Mouse (Mus musculus) forebrain, embryonic 16.5 days (tissue): ENCODE measurements at regions not wholly inside any gene's neighbourhood (a gene's known extent, or its start where the extent isn't known, plus 50 kb on each side); places are given as distances from the start of the nearest gene placed in this dataset.

Experiments
- ATAC-seq: fragments of 200-750 bp; cut with Nextera tagmentation; 2 replicates; pipeline ENCODE4 v1.8.0; 2017; ENCODE audit warnings: mild to moderate bottlenecking, moderate library complexity
- H3K27ac ChIP-seq: fragments of 300-500 bp; sonication (generic); 2 replicates; pipeline ENCODE4 v1.5.1; 2014; ENCODE audit warnings: low read length, control low read depth
- H3K27me3 ChIP-seq: fragments of 300-500 bp; sonication (generic); replicated peaks from 2 replicates; pipeline ENCODE4 v1.6.1; 2014; ENCODE audit warnings: low read length; ENCODE audit not compliant: control insufficient read depth, insufficient read depth
- H3K36me3 ChIP-seq: fragments of 300-500 bp; sonication (generic); 2 replicates; pipeline ENCODE4 v1.6.1; 2014; ENCODE audit not compliant: control insufficient read depth, insufficient read depth
- H3K4me1 ChIP-seq: fragments of 300-500 bp; sonication (generic); replicated peaks from 2 replicates; pipeline ENCODE4 v1.6.1; 2014; ENCODE audit warnings: low read length; ENCODE audit not compliant: control insufficient read depth, insufficient read depth
- H3K4me2 ChIP-seq: fragments of 300-500 bp; sonication (generic); 2 replicates; pipeline ENCODE4 v1.6.1; 2014; ENCODE audit warnings: mild to moderate bottlenecking, low read length, control low read depth
- H3K4me3 ChIP-seq: fragments of 300-500 bp; sonication (generic); replicated peaks from 2 replicates; pipeline ENCODE4 v1.5.1; 2014; ENCODE audit warnings: mild to moderate bottlenecking, low read length, control low read depth
- H3K9ac ChIP-seq: fragments of 300-500 bp; sonication (generic); replicated peaks from 2 replicates; pipeline ENCODE4 v1.6.1; 2014; ENCODE audit warnings: low read depth, low read length, control low read depth
- H3K9me3 ChIP-seq: fragments of 300-500 bp; sonication (generic); 2 replicates; pipeline ENCODE4 v1.6.1; 2016; ENCODE audit warnings: low read length; ENCODE audit not compliant: control insufficient read depth
- WGBS: fragments of 180-500 bp; shearing (Covaris S2); extraction: QIAGEN DNeasy Blood & Tissue Kit; methylation state at CpG from one replicate; pipeline ENCODE4 v1.1.7; 2014; 5-methylcytosine and 5-hydroxymethylcytosine counted together

- Histone ChIP-seq H3K9me3 (no peaks in the 10 kb centered on the region), H3K4me1 (no peaks in the 10 kb centered on the region), H3K36me3 (no peaks in the 10 kb centered on the region), H3K9ac (no peak overlapping the region), H3K27ac (no peak overlapping the region), H3K4me2 (no peak overlapping the region), H3K4me3 (no peak overlapping the region), H3K27me3 (no peaks in the 10 kb centered on the region)
- WGBS: 51% methylated on average over 5 of the region's 5 CpGs
- peak; percentile 72; the same call in 1 of the 2 replicates for ATAC-seq
These were observed 153.9 kb upstream of the Pfkp start for GRCm38 (mm10) chr13:6802243-6803157.

- Histone ChIP-seq H3K4me1 (no peaks in the 10 kb centered on the region), H3K9ac (no peak overlapping the region), H3K9me3 (no peaks in the 10 kb centered on the region), H3K27ac (no peak overlapping the region), H3K27me3 (no peaks in the 10 kb centered on the region), H3K4me3 (no peak overlapping the region), H3K4me2 (no peak overlapping the region), H3K36me3 (no peaks in the 10 kb centered on the region)
- ATAC-seq: no peak
- WGBS: 72% methylated on average over 6 of the region's 6 CpGs
These were observed 119.5 kb upstream of the Pfkp start for GRCm38 (mm10) chr13:6767936-6768588.

- Histone ChIP-seq H3K27me3 (no peaks in the 10 kb centered on the region), H3K36me3 (no peaks in the 10 kb centered on the region), H3K9me3 (no peaks in the 10 kb centered on the region), H3K4me1 (no peaks in the 10 kb centered on the region), H3K4me2 (no peak overlapping the region), H3K4me3 (no peak overlapping the region), H3K27ac (no peak overlapping the region), H3K9ac (no peak overlapping the region)
- WGBS: 88% methylated on average over 1 of the region's 1 CpGs
- ATAC-seq: peak; percentile 43; the same call in 1 of the 2 replicates
These were observed 108.6 kb upstream of the Pfkp start for GRCm38 (mm10) chr13:6757151-6757550.

GRCm38 (mm10) chr13:6751599-6751998 is 103.0 kb upstream of the Pfkp start:
- H3K9ac ChIP-seq: no peak overlapping the region
- H3K36me3 ChIP-seq: no peaks in the 10 kb centered on the region
- no peaks in the 10 kb centered on the region for H3K27me3 ChIP-seq
- WGBS: 91% methylated on average over 5 of the region's 5 CpGs
- ATAC-seq: no peak
- H3K4me1 ChIP-seq: no peaks in the 10 kb centered on the region
- no peaks in the 10 kb centered on the region for H3K9me3 ChIP-seq
- no peak overlapping the region for H3K4me3 ChIP-seq
- H3K4me2 ChIP-seq: no peak overlapping the region
- H3K27ac ChIP-seq: no peak overlapping the region

- WGBS: 76% methylated on average over 1 of the region's 1 CpGs
- Histone ChIP-seq H3K4me1 (no peaks in the 10 kb centered on the region), H3K27ac (no peak overlapping the region), H3K27me3 (no peaks in the 10 kb centered on the region), H3K4me3 (no peak overlapping the region), H3K4me2 (no peak overlapping the region), H3K9ac (no peak overlapping the region), H3K36me3 (no peaks in the 10 kb centered on the region), H3K9me3 (no peaks in the 10 kb centered on the region)
- no peak for ATAC-seq
These were observed 102.6 kb upstream of the Pfkp start for GRCm38 (mm10) chr13:6751149-6751548.

GRCm38 (mm10) chr13:6741916-6742315 is 93.3 kb upstream of the Pfkp start:
- H3K4me2 ChIP-seq: no peak overlapping the region
- H3K27ac ChIP-seq: no peak overlapping the region
- H3K27me3 ChIP-seq: no peaks in the 10 kb centered on the region
- 79% methylated on average over 4 of the region's 4 CpGs for WGBS
- H3K9me3 ChIP-seq: no peaks in the 10 kb centered on the region
- ATAC-seq: no peak
- no peaks in the 10 kb centered on the region for H3K4me1 ChIP-seq
- no peaks in the 10 kb centered on the region for H3K36me3 ChIP-seq
- no peak overlapping the region for H3K4me3 ChIP-seq
- H3K9ac ChIP-seq: no peak overlapping the region

- Histone ChIP-seq H3K4me1 (no peaks in the 10 kb centered on the region), H3K4me2 (no peak overlapping the region), H3K9me3 (no peaks in the 10 kb centered on the region), H3K4me3 (no peak overlapping the region), H3K27ac (no peak overlapping the region), H3K9ac (no peak overlapping the region), H3K27me3 (no peaks in the 10 kb centered on the region), H3K36me3 (no peaks in the 10 kb centered on the region)
- ATAC-seq: no peak
- WGBS: 66% methylated on average over 6 of the region's 6 CpGs
These were observed 88.5 kb upstream of the Pfkp start for GRCm38 (mm10) chr13:6736984-6737566.
